Mouse (Mus musculus) thymus, adult 2 months (tissue): ENCODE measurements around the gene Defb19. TPM values are rescaled to one million over a fixed set of nuclear protein-coding genes. Genes with fewer than 3 reads are reported as not detected.

Source experiments
- DNase-seq: peaks from one replicate; pipeline ENCODE4 v3.0.0; 2021
- H3K27ac ChIP-seq: fragments of 200-500 bp; 2 replicates; pipeline ENCODE4 v1.5.1; 2012; ENCODE audit warnings: low read length, control low read depth; ENCODE audit not compliant: control insufficient read depth, insufficient read depth
- H3K27me3 ChIP-seq: fragments of 200-500 bp; 2 replicates; pipeline ENCODE4 v1.6.1; 2012; ENCODE audit warnings: mild to moderate bottlenecking, low read length, moderate library complexity, mixed read lengths; ENCODE audit not compliant: control insufficient read depth, insufficient read depth
- H3K36me3 ChIP-seq: fragments of 200-500 bp; 2 replicates; pipeline ENCODE4 v1.6.1; 2012; ENCODE audit warnings: mild to moderate bottlenecking, low read length, moderate library complexity; ENCODE audit not compliant: control insufficient read depth, insufficient read depth
- H3K4me1 ChIP-seq: fragments of 200-500 bp; replicated peaks from 2 replicates; pipeline ENCODE4 v1.6.1; 2012; ENCODE audit warnings: low read length; ENCODE audit not compliant: control insufficient read depth, insufficient read depth
- H3K4me3 ChIP-seq: fragments of 200-500 bp; 2 replicates; pipeline ENCODE4 v1.5.1; 2012; ENCODE audit warnings: mild to moderate bottlenecking, low read length, control low read depth, moderate library complexity; ENCODE audit not compliant: control insufficient read depth, insufficient read depth
- CTCF ChIP-seq: fragments of 200-500 bp; IDR thresholded peaks from 2 replicates; pipeline ENCODE4 v1.5.1; 2012; ENCODE audit warnings: mild to moderate bottlenecking, control low read depth, low read length, moderate library complexity, borderline replicate concordance; ENCODE audit not compliant: control insufficient read depth, poor library complexity, insufficient read depth; ENCODE audit errors: extremely low read depth
- POLR2A ChIP-seq: fragments of 200-500 bp; IDR thresholded peaks from 2 replicates; pipeline ENCODE4 v1.6.1; 2012; ENCODE audit warnings: mild to moderate bottlenecking, low read length, control low read depth, moderate library complexity; ENCODE audit not compliant: control insufficient read depth, poor library complexity, insufficient read depth; ENCODE audit errors: extremely low read depth
- WGBS: fragments of 180-500 bp; shearing (Covaris S2); methylation state at CpG from one replicate; pipeline ENCODE4 v1.1.7; 2018; 5-methylcytosine and 5-hydroxymethylcytosine counted together
- polyA plus RNA-seq: library from polyadenylated mRNA; depleted of rRNA; stranded (reverse); fragments of >200 nt; gene quantifications from 2 replicates; pipeline ENCODE4 v1.2.3, GENCODE M21; 2012; rRNA removed

Defb19 gene
- 1.5 and 1.7 TPM in 2 replicates for polyA plus RNA-seq

GRCm38 (mm10) chr2:152580107-152580506, at the start of gene Defb19:
Gene Defb19 (minus strand): TSS chr2:152580312.
- no peaks in the 10 kb centered on the region for H3K36me3 ChIP-seq
- H3K4me1 ChIP-seq, result no peaks in the 10 kb centered on the region
- DNase-seq, result no peak
- no peak within 1 kb of the TSS for H3K27ac ChIP-seq
- H3K27me3 ChIP-seq, result no peaks in the 10 kb centered on the region
- no peak within 1 kb of the TSS for H3K4me3 ChIP-seq
- 87% methylated on average over 7 of the region's 7 CpGs for WGBS
- TF ChIP-seq POLR2A, result no peak
- no peak for TF ChIP-seq CTCF

GRCm38 (mm10) chr2:152629904-152630303, 49.8 kb upstream of the Defb19 start:
- no peaks in the 10 kb centered on the region for H3K36me3 ChIP-seq
- 0 out of 2 replicates have a peak, but pooled peaks cover 3% of the 10 kb centered on the region for H3K4me1 ChIP-seq
- no peak for DNase-seq
- no peak overlapping the region for H3K4me3 ChIP-seq
- TF ChIP-seq POLR2A, result no peak
- TF ChIP-seq CTCF, result no peak
- H3K27ac ChIP-seq, result no peak overlapping the region
- 96% methylated on average over 6 of the region's 6 CpGs for WGBS
- H3K27me3 ChIP-seq, result peaks cover 5% of the 10 kb centered on the region; the same call in 1 of the 2 replicates

- no peak for DNase-seq
- Histone ChIP-seq H3K27me3 (peaks cover 5% of the 10 kb centered on the region; the same call in 1 of the 2 replicates), H3K4me3 (no peak overlapping the region), H3K4me1 (0 out of 2 replicates have a peak, but pooled peaks cover 3% of the 10 kb centered on the region), H3K27ac (no peak overlapping the region), H3K36me3 (no peaks in the 10 kb centered on the region)
- TF ChIP-seq POLR2A (no peak), CTCF (no peak)
- WGBS, result 71% methylated on average over 3 of the region's 3 CpGs
Measured at GRCm38 (mm10) chr2:152629239-152629638, 49.1 kb upstream of the Defb19 start.

- DNase-seq, result no peak
- no peaks in the 10 kb centered on the region for H3K4me1 ChIP-seq
- H3K4me3 ChIP-seq, result no peak overlapping the region
- H3K36me3 ChIP-seq, result no peaks in the 10 kb centered on the region
- H3K27me3 ChIP-seq, result peaks cover 5% of the 10 kb centered on the region; the same call in 1 of the 2 replicates
- TF ChIP-seq POLR2A (no peak), CTCF (no peak)
- no peak overlapping the region for H3K27ac ChIP-seq
- 81% methylated on average over 17 of the region's 17 CpGs for WGBS
Measured at GRCm38 (mm10) chr2:152628066-152628465, 48.0 kb upstream of the Defb19 start.

- Histone ChIP-seq H3K27ac (no peak within 1 kb of the TSS), H3K27me3 (peaks cover 5% of the 10 kb centered on the region; the same call in 1 of the 2 replicates), H3K36me3 (no peaks in the 10 kb centered on the region), H3K4me3 (peak within 1 kb of the TSS; percentile 2; the same call in 1 of the 2 replicates), H3K4me1 (no peaks in the 10 kb centered on the region)
- TF ChIP-seq POLR2A (no peak), CTCF (no peak)
- 4% methylated on average over 59 of the region's 59 CpGs for WGBS
- DNase-seq, result no peak
Measured at GRCm38 (mm10) chr2:152626774-152627591, 46.9 kb upstream of the Defb19 start, which contains the start of gene Rem1. Gene Rem1 (plus strand): TSS chr2:152626951.

- H3K4me3 ChIP-seq, result no peak overlapping the region
- 0 out of 2 replicates have a peak, but pooled peaks cover 2% of the 10 kb centered on the region for H3K4me1 ChIP-seq
- 40% methylated on average over 1 of the region's 1 CpGs for WGBS
- no peak for DNase-seq
- H3K27me3 ChIP-seq, result peaks cover 5% of the 10 kb centered on the region; the same call in 1 of the 2 replicates
- no peaks in the 10 kb centered on the region for H3K36me3 ChIP-seq
- no peak overlapping the region for H3K27ac ChIP-seq
- TF ChIP-seq POLR2A, result no peak
- TF ChIP-seq CTCF, result no peak
Measured at GRCm38 (mm10) chr2:152625256-152625655, 45.1 kb upstream of the Defb19 start.

GRCm38 (mm10) chr2:152624566-152624965, 44.5 kb upstream of the Defb19 start:
- no peaks in the 10 kb centered on the region for H3K36me3 ChIP-seq
- H3K4me3 ChIP-seq, result no peak overlapping the region
- H3K4me1 ChIP-seq, result 0 out of 2 replicates have a peak, but pooled peaks cover 2% of the 10 kb centered on the region
- TF ChIP-seq CTCF (no peak), POLR2A (no peak)
- WGBS, result 99% methylated on average over 2 of the region's 2 CpGs
- no peak overlapping the region for H3K27ac ChIP-seq
- DNase-seq, result no peak
- peaks cover 5% of the 10 kb centered on the region; the same call in 1 of the 2 replicates for H3K27me3 ChIP-seq
